Mouse (Mus musculus) E14TG2a.4 (cell line): Measurements from ENCODE around the gene Syne1.

Source experiments
- CTCF ChIP-seq: conservative IDR thresholded peaks from 2 replicates; pipeline ENCODE4 v1.5.1; 2014; ENCODE audit warnings: low read length
- NANOG ChIP-seq: IDR thresholded peaks from 2 replicates; pipeline ENCODE4 v1.6.1; 2014; ENCODE audit warnings: borderline replicate concordance, low read length, mixed read lengths

- TF ChIP-seq CTCF (no peak), NANOG (no peak)
Observed at GRCm38 (mm10) chr10:5041254-5041653, 510.0 kb downstream of the Syne1 start.
